Comparison of ENCODE assay signal across 8 mouse cellular contexts in genomic region chr5:108269811-108270151, GRCm38 (mm10). TPM values are rescaled to one million over a fixed set of nuclear protein-coding genes. Genes with fewer than 3 reads are reported as not detected.
DNase-seq lines count a peak whose midpoint lies in the region; ATAC-seq and TF ChIP-seq lines count a peak whose summit lies in the region.

No protein-coding gene starts in this region.

- WGBS in lung, adult 2 months = 4% methylated on average over 7 of the region's 7 CpGs
- whole genome bisulfite sequencing in embryonic facial prominence, embryonic 13.5 days = 7% methylated on average over 7 of the region's 7 CpGs
- 1% methylated on average over 7 of the region's 7 CpGs for WGBS in intestine, postnatal 0 days
- WGBS in neural tube, embryonic 15.5 days = 15% methylated on average over 7 of the region's 7 CpGs

- H3K36me3 ChIP-seq in embryonic facial prominence, embryonic 13.5 days = peaks cover 12% of the 10 kb centered on the region; the same call in 1 of the 2 replicates
- H3K36me3 ChIP-seq in intestine, postnatal 0 days (ENCODE audit: control insufficient read depth, insufficient read depth) = no peaks in the 10 kb centered on the region
- peaks cover 3% of the 10 kb centered on the region for H3K36me3 ChIP-seq in neural tube, embryonic 15.5 days

- peak overlapping the region; percentile 91 for H3K4me2 ChIP-seq in embryonic facial prominence, embryonic 13.5 days
- peak overlapping the region; percentile 88 for H3K4me2 ChIP-seq in intestine, postnatal 0 days (replicated peaks; ENCODE audit: low read depth)
- peak overlapping the region; percentile 83 for H3K4me2 ChIP-seq in neural tube, embryonic 15.5 days

- H3K9me3 ChIP-seq in embryonic facial prominence, embryonic 13.5 days = no peaks in the 10 kb centered on the region
- no peaks in the 10 kb centered on the region for H3K9me3 ChIP-seq in intestine, postnatal 0 days (ENCODE audit: control insufficient read depth)
- H3K9me3 ChIP-seq in neural tube, embryonic 15.5 days (replicated peaks) = no peaks in the 10 kb centered on the region

- TF ChIP-seq CTCF in lung, adult 2 months (IDR thresholded peaks at IDR 0.05; ENCODE audit: insufficient read depth, low read length) = no peak
- no peak for TF ChIP-seq CTCF in intestine, postnatal 0 days (IDR thresholded peaks at IDR 0.05; ENCODE audit: low read depth)

- no peak for DNase-seq in lung, adult 2 months
- DNase-seq in lung, postnatal 14 days = no peak
- DNase-seq in frontal cortex, postnatal 14 days (ENCODE audit: low spot score in 2 of 2) = no peak
- DNase-seq in gastrocnemius, postnatal 14 days = no peak

- H3K9ac ChIP-seq in embryonic facial prominence, embryonic 13.5 days = peak overlapping the region; percentile 97
- H3K9ac ChIP-seq in intestine, postnatal 0 days (ENCODE audit: low read depth, low read length) = peak overlapping the region; percentile 97
- peak overlapping the region; percentile 99 for H3K9ac ChIP-seq in neural tube, embryonic 15.5 days (replicated peaks)

- TF ChIP-seq POLR2A in lung, adult 2 months (IDR thresholded peaks at IDR 0.05; ENCODE audit: borderline replicate concordance, extremely low read depth, low read depth, low read length) = no peak

- intact Hi-C loops in gastrocnemius, postnatal 14 days (cut with DNase I; ENCODE audit: low total_unique reads) = no loop called here

- peaks cover 10% of the 10 kb centered on the region for H3K4me1 ChIP-seq in lung, adult 2 months (ENCODE audit: control insufficient read depth, insufficient read depth, low read length)
- peaks cover 28% of the 10 kb centered on the region for H3K4me1 ChIP-seq in embryonic facial prominence, embryonic 13.5 days
- 0 out of 2 replicates have a peak, but pooled peaks cover 4% of the 10 kb centered on the region for H3K4me1 ChIP-seq in intestine, postnatal 0 days (replicated peaks; ENCODE audit: control insufficient read depth, insufficient read depth, low read length)
- peaks cover 42% of the 10 kb centered on the region for H3K4me1 ChIP-seq in neural tube, embryonic 15.5 days

- H3K27ac ChIP-seq in embryonic facial prominence, embryonic 13.5 days = no peak overlapping the region
- H3K27ac ChIP-seq in intestine, postnatal 0 days (ENCODE audit: low read depth, low read length) = peak overlapping the region; percentile 94; the same call in 1 of the 2 replicates
- H3K27ac ChIP-seq in neural tube, embryonic 15.5 days (replicated peaks) = no peak overlapping the region

- no peak for ATAC-seq in embryonic facial prominence, embryonic 13.5 days (ENCODE audit: insufficient number of reproducible peaks, insufficient read depth, low FRiP score, low TSS enrichment, low read depth)
- ATAC-seq in intestine, postnatal 0 days = no peak
- ATAC-seq in neural tube, embryonic 15.5 days (ENCODE audit: low FRiP score) = no peak
- ATAC-seq in cerebellum, adult (ENCODE audit: insufficient number of reproducible peaks, low FRiP score, low TSS enrichment) = no peak

- H3K27me3 ChIP-seq in embryonic facial prominence, embryonic 13.5 days = no peaks in the 10 kb centered on the region
- no peaks in the 10 kb centered on the region for H3K27me3 ChIP-seq in intestine, postnatal 0 days (replicated peaks; ENCODE audit: control insufficient read depth, insufficient read depth, low read length)
- H3K27me3 ChIP-seq in neural tube, embryonic 15.5 days (replicated peaks) = no peaks in the 10 kb centered on the region

- H3K4me3 ChIP-seq in lung, adult 2 months (replicated peaks; ENCODE audit: extremely low read depth, low read depth, low read length) = peak overlapping the region; percentile 96
- H3K4me3 ChIP-seq in embryonic facial prominence, embryonic 13.5 days = peak overlapping the region; percentile 96
- H3K4me3 ChIP-seq in intestine, postnatal 0 days (ENCODE audit: low read depth, low read length) = peak overlapping the region; percentile 95
- peak overlapping the region; percentile 98 for H3K4me3 ChIP-seq in neural tube, embryonic 15.5 days (replicated peaks)

RNA-seq across cellular contexts. Expression of gene Dr1, which starts 1.1 kb away (rescaled TPM):
- polyA plus RNA-seq in lung, adult 2 months (2012; rRNA removed) = 16.6 and 19.2 TPM in 2 replicates
- 45.4 and 47.0 TPM in 2 replicates for polyA plus RNA-seq in embryonic facial prominence, embryonic 13.5 days (2015; fragmentation: Nextera tagmentation; extraction: Ambion mirVana)
- polyA plus RNA-seq in intestine, postnatal 0 days (2015; fragmentation: Nextera tagmentation; extraction: Ambion mirVana) = 29.8 and 31.8 TPM in 2 replicates
- 39.6 and 42.8 TPM in 2 replicates for polyA plus RNA-seq in neural tube, embryonic 15.5 days (2015; fragmentation: Nextera tagmentation; extraction: Ambion mirVana)
- total RNA-seq in gastrocnemius, postnatal 14 days (2021) = 10 to 100 TPM; 16.5 to 17.2 TPM

RNA-seq across cellular contexts. Expression of gene Pigg, which starts 42.6 kb away (rescaled TPM):
- polyA plus RNA-seq in lung, adult 2 months (2012; rRNA removed) = 9.9 and 12.4 TPM in 2 replicates
- 5.0 and 5.4 TPM in 2 replicates for polyA plus RNA-seq in embryonic facial prominence, embryonic 13.5 days (2015; fragmentation: Nextera tagmentation; extraction: Ambion mirVana)
- polyA plus RNA-seq in intestine, postnatal 0 days (2015; fragmentation: Nextera tagmentation; extraction: Ambion mirVana) = 3.1 and 3.9 TPM in 2 replicates
- 4.5 and 4.9 TPM in 2 replicates for polyA plus RNA-seq in neural tube, embryonic 15.5 days (2015; fragmentation: Nextera tagmentation; extraction: Ambion mirVana)
- 1 to 10 TPM; 3.3 to 3.4 TPM for total RNA-seq in gastrocnemius, postnatal 14 days (2021)
